ENCODE assay signal across 31 mouse cellular contexts in the genomic region with DNA sequence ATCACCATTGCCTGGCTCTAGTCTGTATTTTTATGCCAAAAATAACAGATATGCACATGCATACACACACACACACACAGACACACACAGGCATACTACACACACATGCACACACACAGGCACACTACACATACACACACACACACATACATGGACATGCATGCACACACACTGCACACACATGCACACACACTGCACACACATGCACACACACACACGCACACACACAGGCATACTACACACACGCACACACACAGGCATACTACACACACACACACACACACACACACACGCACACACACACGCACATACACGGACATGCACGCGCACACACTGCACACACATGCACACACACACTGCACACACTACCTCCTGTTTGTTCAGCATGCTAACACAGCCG. TPM values are rescaled to one million over a fixed set of nuclear protein-coding genes. Genes with fewer than 3 reads are reported as not detected.
"Had no signal": no experiment of that assay in that cellular context is flagged by ENCODE, and none has a peak within 500 bp of the region (broad histone marks: within the 10 kb centered on the region; RNA-seq: fewer than 3 reads in every experiment).

No protein-coding gene starts in this region.

- DNase-seq: left cerebral cortex, postnatal 4 days; liver; liver, embryonic 13.5 days; liver, postnatal 0 days; lung, adult 18-20 months; lung, adult 2 months; lung, embryonic 14.5 days; lung, postnatal 10 days; lung, postnatal 14 days; lung, postnatal 36 days; lung, postnatal 4 days; midbrain, embryonic 14.5 days had no signal

- ATAC-seq: liver, embryonic 12.5 days; liver, postnatal 0 days; lung, postnatal 0 days; midbrain, embryonic 13.5 days; midbrain, embryonic 15.5 days; midbrain, embryonic 16.5 days had no signal

- H3K4me3 ChIP-seq: limb, embryonic 12.5 days; limb, embryonic 13.5 days; limb, embryonic 15.5 days; liver, embryonic 12.5 days; liver, embryonic 13.5 days; liver, embryonic 15.5 days; lung, embryonic 15.5 days; megakaryocyte, embryonic 14.5 days; midbrain, embryonic 10.5 days; midbrain, embryonic 12.5 days; midbrain, embryonic 13.5 days; midbrain, embryonic 15.5 days; myocyte; neural tube, embryonic 12.5 days had no signal

- H3K9ac ChIP-seq: limb, embryonic 12.5 days; limb, embryonic 13.5 days; limb, embryonic 15.5 days; liver, embryonic 12.5 days; liver, embryonic 13.5 days; liver, embryonic 14.5 days; liver, embryonic 15.5 days; liver, postnatal 0 days; lung, embryonic 14.5 days; lung, embryonic 15.5 days; midbrain, embryonic 12.5 days; midbrain, embryonic 13.5 days; midbrain, embryonic 15.5 days; neural tube, embryonic 12.5 days had no signal

- H3K27ac ChIP-seq: limb, embryonic 12.5 days; limb, embryonic 13.5 days; limb, embryonic 15.5 days; liver, embryonic 12.5 days; liver, embryonic 13.5 days; liver, embryonic 14.5 days; liver, embryonic 15.5 days; lung, embryonic 15.5 days; macrophage; midbrain, embryonic 10.5 days; midbrain, embryonic 12.5 days; midbrain, embryonic 13.5 days; midbrain, embryonic 15.5 days; neural tube, embryonic 12.5 days had no signal

- H3K27me3 ChIP-seq: limb, embryonic 12.5 days; limb, embryonic 13.5 days; limb, embryonic 15.5 days; liver, embryonic 12.5 days; liver, embryonic 13.5 days; liver, embryonic 15.5 days; lung, embryonic 15.5 days; midbrain, embryonic 12.5 days; midbrain, embryonic 13.5 days; midbrain, embryonic 15.5 days; neural tube, embryonic 12.5 days had no signal

- H3K9me3 ChIP-seq: limb, embryonic 13.5 days; limb, embryonic 15.5 days; liver, embryonic 12.5 days; liver, embryonic 15.5 days; lung, embryonic 15.5 days; midbrain, embryonic 13.5 days; midbrain, embryonic 15.5 days; neural tube, embryonic 12.5 days had no signal

- H3K4me2 ChIP-seq: limb, embryonic 12.5 days; limb, embryonic 13.5 days; limb, embryonic 15.5 days; liver, embryonic 11.5 days; liver, embryonic 12.5 days; liver, embryonic 13.5 days; liver, embryonic 15.5 days; lung, embryonic 14.5 days; lung, embryonic 15.5 days; midbrain, embryonic 11.5 days; midbrain, embryonic 12.5 days; midbrain, embryonic 13.5 days; midbrain, embryonic 15.5 days; neural tube, embryonic 12.5 days had no signal

- H3K36me3 ChIP-seq: limb, embryonic 12.5 days; limb, embryonic 13.5 days; limb, embryonic 15.5 days; liver, embryonic 12.5 days; liver, embryonic 13.5 days; liver, embryonic 15.5 days; lung, embryonic 15.5 days; midbrain, embryonic 10.5 days; midbrain, embryonic 12.5 days; midbrain, embryonic 13.5 days; neural tube, embryonic 12.5 days had no signal

- H3K4me1 ChIP-seq: limb, embryonic 12.5 days; limb, embryonic 13.5 days; limb, embryonic 15.5 days; lung, embryonic 15.5 days; midbrain, embryonic 13.5 days; midbrain, embryonic 15.5 days; neural tube, embryonic 12.5 days had no signal

RNA-seq across cellular contexts. Expression of a gene that starts 46.2 kb away (rescaled TPM):
- polyA plus RNA-seq: myocyte had no signal
